In genomic region chr8:105618892-105619591, GRCm38 (mm10) we compare ENCODE assay signal across 29 mouse cellular contexts. TPM values are rescaled to one million over a fixed set of nuclear protein-coding genes. Genes with fewer than 3 reads are reported as not detected.
"Had no signal": no experiment of that assay in that cellular context is flagged by ENCODE, and none has a peak within 500 bp of the region (broad histone marks: within the 10 kb centered on the region; RNA-seq: fewer than 3 reads in every experiment).

No protein-coding gene starts in this region.

- ATAC-seq: inflammation-experienced regulatory T-cells, adult 6 months; intestine, embryonic 15.5 days; intestine, postnatal 0 days had no signal

- H3K27ac ChIP-seq: gastrocnemius, adult 2 months; heart, adult 2 months; heart, embryonic 13.5 days; heart, embryonic 15.5 days; hindbrain, embryonic 10.5 days; hindbrain, embryonic 12.5 days; hindbrain, embryonic 15.5 days; intestine, embryonic 15.5 days; limb, embryonic 10.5 days; limb, embryonic 12.5 days; liver, embryonic 13.5 days; liver, embryonic 15.5 days had no signal

- H3K9ac ChIP-seq: heart, embryonic 13.5 days; heart, embryonic 15.5 days; hindbrain, embryonic 12.5 days; hindbrain, embryonic 15.5 days; intestine, embryonic 15.5 days; limb, embryonic 12.5 days; liver, embryonic 13.5 days; liver, embryonic 15.5 days had no signal

- H3K4me3 ChIP-seq: gastrocnemius, adult 2 months; heart, adult 2 months; heart, embryonic 13.5 days; heart, embryonic 15.5 days; hindbrain, embryonic 10.5 days; hindbrain, embryonic 12.5 days; hindbrain, embryonic 15.5 days; intestine, embryonic 15.5 days; left cerebral cortex, adult 2 months; limb, embryonic 10.5 days; limb, embryonic 12.5 days; liver, embryonic 13.5 days; liver, embryonic 15.5 days had no signal

- H3K27me3 ChIP-seq: heart, embryonic 13.5 days; heart, embryonic 15.5 days; hindbrain, embryonic 15.5 days; intestine, embryonic 15.5 days had no signal

- DNase-seq: gastrocnemius, adult 2 months; gastrocnemius, postnatal 10 days; gastrocnemius, postnatal 25 days; heart, adult 2 months; heart, postnatal 14 days; heart, postnatal 36 days; kidney, adult 18-20 months; kidney, adult 8-10 months; kidney, postnatal 10 days; kidney, postnatal 4 days; liver; liver, embryonic 13.5 days had no signal

- H3K4me2 ChIP-seq: heart, embryonic 13.5 days; heart, embryonic 15.5 days; hindbrain, embryonic 12.5 days; hindbrain, embryonic 15.5 days; intestine, embryonic 15.5 days; limb, embryonic 12.5 days; liver, embryonic 11.5 days; liver, embryonic 13.5 days; liver, embryonic 15.5 days had no signal

- H3K9me3 ChIP-seq: heart, embryonic 13.5 days; heart, embryonic 15.5 days; hindbrain, embryonic 10.5 days; hindbrain, embryonic 12.5 days; hindbrain, embryonic 15.5 days; intestine, embryonic 15.5 days; limb, embryonic 10.5 days; limb, embryonic 12.5 days; liver, embryonic 13.5 days; liver, embryonic 15.5 days had no signal

RNA-seq across cellular contexts. Expression of gene Agrp, which starts 18.2 kb away (rescaled TPM):
- total RNA-seq: granulocyte monocyte progenitor cell, adult 5-6 weeks; heart, adult 2 months; heart, postnatal 14 days; heart, postnatal 36 days; layer of hippocampus, postnatal 10 days; layer of hippocampus, postnatal 25 days; left cerebral cortex, adult 2 months; left cerebral cortex, postnatal 36 days had no signal
- polyA plus RNA-seq: liver, embryonic 11.5 days had no signal
